Mouse (Mus musculus) lung, adult 2 months (tissue): ENCODE measurements around the gene Cend1.

Source experiments
- CTCF ChIP-seq: fragments of 200-500 bp; IDR thresholded peaks from 2 replicates; pipeline ENCODE4 v1.5.1; 2011; ENCODE audit warnings: mild to moderate bottlenecking, low read length, control low read depth; ENCODE audit not compliant: insufficient read depth
- POLR2A ChIP-seq: fragments of 200-500 bp; IDR thresholded peaks from 2 replicates; pipeline ENCODE4 v1.6.1; 2011; ENCODE audit warnings: low read depth, mild to moderate bottlenecking, control low read depth, low read length, borderline replicate concordance; ENCODE audit errors: extremely low read depth

- TF ChIP-seq CTCF (no peak), POLR2A (no peak)
Observed at GRCm38 (mm10) chr7:141405466-141405865, 23.8 kb downstream of the Cend1 start.
